Mouse (Mus musculus): ENCODE data around the gene Efnb1.

GRCm38 (mm10) chrX:99191441-99192087 is 55.6 kb downstream of the Efnb1 start:
- TF ChIP-seq GATA1 (IDR thresholded peaks at IDR 0.05; ENCODE audit: low read length): no peak
- TF ChIP-seq TAL1 (IDR thresholded peaks at IDR 0.05; ENCODE audit: low read length): no peak

All from erythroblast, embryonic 14.5 days (primary cell).